Mouse (Mus musculus): ENCODE results near the gene Slc10a1.
A peak's percentile ranks its signal among the peaks of the same experiment; 100 is the strongest.

Slc10a1 gene

GRCm38 (mm10) chr12:80968605-80969004 lies at the start of gene Slc10a1:
Slc10a1 (minus strand) TSS chr12:80968705.
- no peak for DNase-seq (ENCODE audit: low read depth)

GRCm38 (mm10) chr12:81017624-81018023 lies 49.1 kb upstream of the Slc10a1 start:
- no peak for DNase-seq (ENCODE audit: low read depth)

DNA sequence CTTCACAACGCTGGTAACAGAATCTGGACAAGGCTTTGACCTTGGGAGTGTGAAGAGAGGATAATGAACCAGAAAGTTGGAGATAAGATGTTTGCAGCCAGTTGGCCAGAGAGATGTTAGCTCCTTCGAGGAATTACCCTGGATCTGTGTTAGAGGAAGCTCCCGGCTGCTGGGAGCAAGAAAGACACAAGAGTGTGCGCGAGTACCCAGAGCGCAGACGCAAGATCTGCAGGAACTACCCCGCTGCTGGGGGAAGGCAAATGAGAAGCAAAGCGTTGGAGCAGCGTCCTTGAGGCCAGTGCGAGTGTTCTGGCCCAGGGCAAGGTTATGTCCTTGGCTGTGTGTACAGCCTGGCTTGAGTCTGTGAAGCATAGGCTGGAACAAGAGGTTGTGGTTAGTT lies 45.0 kb upstream of the Slc10a1 start:
- no peak for DNase-seq (ENCODE audit: low read depth)

DNA sequence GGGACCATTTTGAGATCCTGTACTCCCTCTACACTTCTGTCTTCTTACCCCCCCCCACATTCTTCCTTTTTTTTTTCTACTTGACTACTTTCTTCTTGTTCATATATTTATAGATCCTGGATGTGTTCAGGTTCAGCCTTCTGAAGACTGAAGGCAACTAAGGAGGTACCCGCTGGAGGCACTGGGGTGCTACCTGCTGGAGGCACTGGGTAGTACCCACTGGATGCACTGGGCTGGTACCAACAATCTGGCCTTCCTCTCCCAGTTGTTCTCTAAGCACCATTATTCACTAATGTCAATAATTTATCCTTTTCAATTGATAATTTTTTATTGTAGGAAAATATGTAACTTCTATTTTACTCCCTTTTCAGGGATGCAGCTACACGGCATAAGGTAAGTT lies 43.5 kb upstream of the Slc10a1 start:
- DNase-seq (ENCODE audit: low read depth): no peak

DNA sequence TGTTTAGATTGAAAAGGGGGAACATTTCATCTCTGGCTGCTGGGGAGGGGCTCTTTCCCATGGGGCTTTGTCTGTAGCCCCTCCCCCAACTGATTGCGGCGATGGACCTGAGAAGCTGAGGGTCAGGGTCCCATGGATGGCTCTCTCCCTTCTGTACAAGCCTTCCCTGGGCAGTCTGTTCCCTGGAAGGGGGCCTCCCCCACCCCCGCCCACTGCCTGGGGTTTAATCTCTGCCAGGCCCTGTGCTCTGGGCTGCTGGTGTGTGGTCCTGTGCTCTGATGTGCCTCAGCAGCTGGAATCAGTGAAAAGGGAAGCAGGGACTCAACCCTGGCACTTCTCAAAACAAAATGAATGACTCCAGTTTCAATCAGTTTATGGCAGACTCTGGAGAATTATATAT lies 41.3 kb upstream of the Slc10a1 start:
- DNase-seq (ENCODE audit: low read depth): no peak

- DNase-seq (ENCODE audit: low read depth): no peak
These were observed 34.5 kb upstream of the Slc10a1 start for GRCm38 (mm10) chr12:81002841-81003635.

- no peak for DNase-seq (ENCODE audit: low read depth)
These were observed 32.4 kb upstream of the Slc10a1 start for GRCm38 (mm10) chr12:81000924-81001323.

DNA sequence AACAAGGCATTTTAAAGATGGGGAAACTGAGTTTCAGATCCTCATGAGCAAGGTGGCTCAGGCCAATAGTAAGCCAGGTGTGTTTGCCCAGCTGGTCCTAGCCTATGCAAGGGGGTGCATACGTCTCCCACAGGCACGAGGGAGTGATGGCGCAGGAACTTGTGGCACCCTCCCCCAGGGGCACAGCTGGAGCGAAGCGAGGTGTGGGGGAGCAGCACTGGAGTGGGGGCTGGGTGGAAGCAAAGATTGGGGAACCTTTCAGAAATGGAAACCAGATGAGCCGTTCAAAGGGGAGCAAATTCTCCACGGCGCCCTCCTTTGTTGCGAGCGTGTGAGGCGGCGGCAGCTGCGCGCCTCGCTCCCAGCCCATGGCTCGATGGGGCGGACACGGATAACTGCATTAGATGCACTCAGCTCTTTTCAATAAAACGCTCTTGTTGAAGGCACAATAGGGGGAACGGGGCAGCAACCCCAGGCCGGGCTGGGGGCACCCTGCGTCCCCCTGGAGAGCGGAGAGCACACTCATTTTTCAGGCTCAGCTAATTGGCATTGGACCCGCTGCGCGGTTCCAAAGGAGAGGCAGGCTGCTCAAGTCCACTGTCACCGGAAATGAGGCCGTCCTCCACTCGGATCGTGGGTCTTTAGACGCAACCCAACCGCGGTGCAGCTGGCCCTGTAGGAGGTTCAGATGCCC lies 30.2 kb upstream of the Slc10a1 start:
- no peak for DNase-seq (ENCODE audit: low read depth)

GRCm38 (mm10) chr12:80997652-80998051 lies 29.1 kb upstream of the Slc10a1 start:
- DNase-seq (ENCODE audit: low read depth): no peak

DNA sequence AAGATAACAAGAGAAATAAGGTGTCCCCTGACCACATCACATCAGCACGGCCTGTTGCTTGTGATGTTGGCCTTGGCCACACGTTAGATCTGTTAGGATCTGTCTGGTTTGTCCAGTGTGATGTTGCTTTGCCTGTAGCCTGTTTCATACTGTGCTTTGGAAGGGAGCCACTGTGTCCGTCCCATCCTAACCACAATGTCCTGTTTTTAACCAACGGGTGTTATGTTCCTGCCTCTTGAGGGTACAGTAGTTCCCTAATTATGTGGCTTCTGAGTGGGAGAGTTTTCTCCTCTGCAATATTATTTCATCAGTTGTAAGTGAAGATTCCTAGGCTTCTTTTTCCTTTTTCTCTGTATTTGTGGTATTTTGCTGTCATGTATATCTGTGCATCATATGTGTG lies 26.8 kb upstream of the Slc10a1 start:
- DNase-seq (ENCODE audit: low read depth): no peak

GRCm38 (mm10) chr12:80993773-80994172 lies 25.3 kb upstream of the Slc10a1 start:
- DNase-seq (ENCODE audit: low read depth): no peak

DNA sequence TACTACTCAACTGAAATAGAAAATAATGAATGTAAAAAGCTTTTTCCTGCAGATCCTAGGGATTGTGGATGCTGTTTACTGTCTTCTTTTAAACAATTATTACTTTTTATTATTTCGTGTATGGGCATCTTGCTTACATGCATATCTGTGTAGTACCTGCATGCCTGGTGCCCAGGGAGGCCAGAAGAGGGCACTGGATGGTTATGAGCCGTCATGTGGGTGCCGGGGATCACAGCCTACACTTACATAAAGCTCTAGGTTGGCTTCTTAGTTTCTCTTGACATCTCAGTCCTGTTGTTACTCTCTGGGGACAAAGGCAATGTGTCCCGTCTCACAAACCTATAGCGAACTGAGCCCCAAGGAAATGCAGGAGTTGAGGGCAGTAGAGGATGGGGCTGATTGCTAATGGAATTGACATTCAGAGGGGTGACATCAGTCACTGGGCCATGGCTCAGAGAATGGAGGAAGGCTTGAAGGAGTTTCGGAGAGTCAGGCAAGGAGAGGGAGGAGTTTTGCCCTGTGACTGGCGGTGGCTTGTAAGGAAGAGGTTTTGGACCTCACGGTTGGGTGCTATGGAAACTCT lies 24.1 kb upstream of the Slc10a1 start:
- DNase-seq (ENCODE audit: low read depth): no peak

GRCm38 (mm10) chr12:80991806-80992205 lies 23.3 kb upstream of the Slc10a1 start:
- DNase-seq (ENCODE audit: low read depth): no peak

DNA sequence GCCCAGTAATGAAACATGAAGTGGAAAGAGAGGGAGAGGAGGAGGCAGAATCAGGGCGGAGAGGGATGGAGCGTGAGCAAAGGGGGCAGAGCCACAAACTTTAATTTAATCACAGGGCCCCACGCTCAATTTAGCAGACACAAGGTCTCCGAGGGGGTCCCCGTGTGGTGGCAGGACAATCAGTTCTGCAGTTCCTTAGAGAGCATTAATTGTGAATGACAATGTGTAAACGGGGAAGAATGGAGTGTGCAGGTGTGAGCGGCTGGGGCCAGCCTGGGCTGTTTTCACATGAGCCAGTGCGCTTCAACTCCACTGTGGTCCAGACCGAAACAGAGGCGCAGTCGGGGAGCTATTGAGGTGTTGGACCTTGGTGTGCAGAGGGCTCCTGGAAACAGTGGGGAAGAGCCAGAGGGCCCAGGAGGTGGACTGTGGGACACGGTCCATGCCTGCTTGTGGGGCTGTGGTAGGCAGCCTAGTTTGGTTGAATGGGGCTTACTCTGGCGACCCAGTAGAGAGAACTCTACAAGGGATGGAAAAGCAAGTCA lies 22.5 kb upstream of the Slc10a1 start:
- no peak for DNase-seq (ENCODE audit: low read depth)

DNA sequence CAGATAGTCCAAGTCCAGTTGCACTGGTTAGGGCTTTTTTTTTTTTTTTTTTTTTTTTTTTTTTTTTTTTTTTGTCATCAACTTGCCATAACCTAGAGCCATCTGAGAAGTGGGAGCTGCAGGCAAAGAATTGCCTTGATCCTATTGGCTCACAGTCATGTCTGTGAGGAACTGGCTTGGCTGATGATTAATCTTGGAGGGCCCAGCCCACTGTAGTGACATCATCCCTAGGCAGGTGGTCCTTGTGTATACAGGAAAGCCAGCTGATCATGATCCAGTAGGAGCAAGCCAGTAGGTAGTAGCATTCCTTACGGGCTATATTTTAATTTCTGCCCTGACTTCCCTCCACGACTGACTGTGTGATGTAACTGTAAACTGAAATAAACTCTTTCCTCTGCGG lies 19.8 kb upstream of the Slc10a1 start:
- DNase-seq (ENCODE audit: low read depth): no peak

GRCm38 (mm10) chr12:80986628-80987027 lies 18.1 kb upstream of the Slc10a1 start:
- no peak for DNase-seq (ENCODE audit: low read depth)

GRCm38 (mm10) chr12:80983695-80984094 lies 15.2 kb upstream of the Slc10a1 start:
- DNase-seq (ENCODE audit: low read depth): no peak

DNA sequence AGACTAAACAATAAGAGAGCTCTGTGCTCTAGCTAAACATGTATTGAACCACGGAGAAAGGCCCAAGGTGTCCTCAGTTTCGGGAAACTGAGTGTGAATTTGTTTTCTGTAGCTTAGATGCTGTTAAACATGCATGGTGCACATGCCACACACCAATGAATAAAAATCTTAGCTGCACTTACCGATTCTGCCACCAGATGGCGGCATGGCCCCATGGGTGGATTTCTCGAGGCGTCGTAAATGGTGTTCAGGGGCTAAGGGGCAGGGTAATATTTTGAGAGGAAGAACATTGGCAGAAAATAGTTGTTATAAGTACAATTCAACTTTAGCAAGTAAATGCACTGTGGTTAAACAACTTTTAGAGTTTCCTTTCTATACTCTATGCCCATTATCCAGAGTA lies 13.8 kb upstream of the Slc10a1 start:
- DNase-seq (ENCODE audit: low read depth): peak; percentile 75

- no peak for DNase-seq (ENCODE audit: low read depth)
These were observed 7.6 kb upstream of the Slc10a1 start for GRCm38 (mm10) chr12:80975939-80976671.

DNA sequence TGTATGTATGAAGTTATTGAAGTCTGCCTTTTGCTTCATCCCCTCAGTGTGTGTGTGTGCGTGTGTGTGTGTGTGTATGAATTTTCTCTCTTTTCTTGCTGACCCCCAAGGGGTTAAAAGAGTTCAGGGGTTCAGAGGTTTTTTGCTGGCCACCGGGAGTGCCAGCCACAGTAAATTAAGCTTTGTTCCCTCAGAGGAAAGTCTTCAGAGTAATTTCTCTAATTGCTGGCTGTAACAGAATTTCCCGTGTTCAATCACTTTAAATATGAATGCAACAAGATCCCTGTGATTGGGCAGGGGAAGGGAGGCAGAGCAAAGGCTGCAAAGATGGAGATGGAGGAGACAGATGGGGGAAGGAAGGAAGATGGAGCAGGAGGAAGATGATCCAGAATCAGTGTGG lies 3.3 kb upstream of the Slc10a1 start:
- no peak for DNase-seq (ENCODE audit: low read depth)

DNA sequence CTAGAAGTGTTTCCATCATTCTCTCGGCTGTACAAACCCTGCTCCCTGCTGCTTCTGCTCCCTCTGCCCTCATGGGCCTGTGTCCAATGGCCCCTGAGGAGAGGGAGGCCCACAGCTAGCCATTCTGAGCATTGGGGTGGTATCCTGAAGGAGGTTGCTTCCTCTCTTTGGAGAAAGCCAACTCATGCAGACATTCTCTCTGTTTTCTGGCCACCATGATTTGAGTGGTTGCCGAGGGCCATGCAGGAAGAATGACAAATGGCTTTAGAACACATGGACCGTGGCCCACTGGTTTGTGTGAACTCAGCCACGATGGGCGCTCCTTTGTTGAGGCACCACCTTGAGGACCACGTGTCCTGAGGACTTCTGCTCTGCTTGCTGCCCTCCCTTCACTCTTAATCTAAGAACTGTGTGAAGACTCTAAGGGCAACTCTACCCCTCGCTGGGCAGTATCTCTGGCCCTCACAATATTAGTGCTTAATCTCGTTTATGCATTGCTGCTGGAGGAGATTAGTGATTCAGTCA lies 1.7 kb upstream of the Slc10a1 start:
- no peak for DNase-seq (ENCODE audit: low read depth)

DNA sequence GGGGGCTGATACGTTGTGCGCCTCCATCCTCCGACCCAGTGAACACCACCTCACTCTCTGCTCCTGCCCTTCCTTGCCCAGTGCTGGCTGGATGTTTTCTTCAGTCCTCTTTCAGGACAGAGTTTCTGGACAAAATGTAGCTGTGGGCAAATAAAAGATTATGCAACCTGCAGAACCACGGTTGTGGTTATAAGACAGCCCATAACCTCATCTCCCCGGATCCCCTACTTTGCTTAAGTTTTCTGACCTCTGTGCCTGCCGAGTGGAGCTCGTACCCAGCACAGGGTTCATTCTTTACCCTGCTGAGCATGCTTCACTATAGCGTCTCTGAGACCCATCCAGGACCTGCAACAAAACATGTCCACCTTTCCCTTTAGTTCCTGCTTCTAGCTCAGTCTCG lies 587 bp downstream of the Slc10a1 start:
- DNase-seq (ENCODE audit: low read depth): no peak

Measured in naive thymus-derived CD4-positive, alpha-beta T cell, adult 2 months (primary cell).